Mouse (Mus musculus) liver, embryonic 14.5 days (tissue): ENCODE data around the gene Myh2.

Experiments
- CTCF ChIP-seq: IDR thresholded peaks from 2 replicates; pipeline ENCODE4 v1.5.1; 2016; ENCODE audit warnings: antibody characterized with exemption, low read depth, control low read depth
- EP300 ChIP-seq: IDR thresholded peaks from 2 replicates; pipeline ENCODE4 v1.6.1; 2016; ENCODE audit warnings: antibody characterized with exemption, low read depth

- TF ChIP-seq CTCF (no peak), EP300 (no peak)
Measured at GRCm38 (mm10) chr11:67139556-67139955, 31.3 kb upstream of the Myh2 start.
